Mouse (Mus musculus) T-helper 1 cell (primary cell): Measurements from ENCODE around the gene 2410004P03Rik.
"Not testable (repeated sequence)": the region's sequence is repeated elsewhere in the genome, so short reads cannot be mapped to it uniquely, and the experiment has no call there.

Source experiments
- in situ Hi-C: fragments of 300-600 bp; cut with MboI, MseI; formaldehyde crosslinking; loops from one replicate; pipeline ENCODE4 v1.15.1; 2025; ENCODE audit warnings: high pct_unique_total_duplicates

The 2410004P03Rik gene

GRCm38 (mm10) chr12:17022145-17022544 lies 10.6 kb upstream of the 2410004P03Rik start:
- in situ Hi-C loops = no loop called here

GRCm38 (mm10) chr12:17021125-17021524 lies 9.6 kb upstream of the 2410004P03Rik start:
- in situ Hi-C loops = not testable (repeated sequence)

DNA sequence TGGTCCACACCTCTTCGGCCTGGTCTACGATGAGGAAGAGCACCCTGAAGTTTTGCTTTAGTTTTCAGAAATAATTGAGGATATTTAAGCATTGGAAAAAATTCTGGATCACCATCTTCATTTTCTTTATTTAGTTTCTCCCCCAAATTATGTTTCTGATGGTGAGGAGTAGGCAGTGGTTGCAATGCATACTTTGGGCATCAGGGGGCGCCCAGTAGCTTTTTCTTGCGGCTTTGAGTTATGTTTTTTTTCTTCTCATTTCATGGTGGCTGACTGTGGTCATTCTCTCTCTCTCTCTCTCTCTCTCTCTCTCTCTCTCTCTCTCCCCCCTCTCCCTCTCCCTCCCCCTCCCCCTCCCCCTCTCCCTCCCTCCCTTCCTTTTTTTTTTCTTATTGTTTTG lies 6.9 kb upstream of the 2410004P03Rik start:
- in situ Hi-C loops = no loop called here

DNA sequence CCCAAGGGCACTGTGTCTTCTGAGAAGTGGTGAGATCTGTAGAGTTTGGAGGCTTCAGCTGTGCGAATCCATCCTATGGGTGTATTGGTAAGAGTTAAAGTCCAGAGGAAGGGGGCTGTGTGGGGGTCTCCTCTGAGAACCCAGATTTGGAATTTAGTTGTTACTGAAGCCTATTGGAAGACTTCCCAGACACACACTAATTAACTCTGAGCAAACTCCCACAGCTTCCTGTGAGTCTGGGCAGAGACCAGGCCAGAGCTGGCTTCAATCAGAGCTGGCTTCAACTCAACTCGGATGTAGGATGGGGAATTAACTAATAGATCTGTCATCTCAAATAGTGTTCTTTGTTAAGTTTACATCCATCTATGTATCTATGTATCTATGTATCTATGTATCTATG lies 4.2 kb upstream of the 2410004P03Rik start:
- in situ Hi-C loops = no loop called here

GRCm38 (mm10) chr12:17012067-17012899 lies 756 bp upstream of the 2410004P03Rik start:
- in situ Hi-C loops = no loop called here

DNA sequence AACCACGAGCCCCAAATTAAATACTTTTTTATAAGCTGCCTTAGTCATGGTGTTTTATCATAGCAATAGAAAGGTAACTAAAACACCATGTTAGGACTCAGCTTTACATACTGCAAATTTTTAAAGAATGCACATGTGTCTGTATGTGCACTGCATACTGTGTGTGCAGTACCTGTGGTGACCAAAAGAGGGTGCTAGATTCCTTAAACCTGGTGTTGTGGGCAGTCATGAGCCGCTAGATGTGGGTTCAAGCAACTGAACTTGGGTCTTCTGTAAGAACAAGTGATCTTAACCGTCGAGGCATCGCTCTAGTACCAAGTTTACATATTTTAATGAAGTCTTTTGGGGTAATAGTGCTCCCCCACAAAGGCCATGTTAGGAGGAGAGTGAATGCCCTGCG lies 2.1 kb downstream of the 2410004P03Rik start:
- in situ Hi-C loops = loop anchor here (5.0 kb wide), 1 partner anchor 207 kb away; the partner anchor contains the start of gene Greb1

DNA sequence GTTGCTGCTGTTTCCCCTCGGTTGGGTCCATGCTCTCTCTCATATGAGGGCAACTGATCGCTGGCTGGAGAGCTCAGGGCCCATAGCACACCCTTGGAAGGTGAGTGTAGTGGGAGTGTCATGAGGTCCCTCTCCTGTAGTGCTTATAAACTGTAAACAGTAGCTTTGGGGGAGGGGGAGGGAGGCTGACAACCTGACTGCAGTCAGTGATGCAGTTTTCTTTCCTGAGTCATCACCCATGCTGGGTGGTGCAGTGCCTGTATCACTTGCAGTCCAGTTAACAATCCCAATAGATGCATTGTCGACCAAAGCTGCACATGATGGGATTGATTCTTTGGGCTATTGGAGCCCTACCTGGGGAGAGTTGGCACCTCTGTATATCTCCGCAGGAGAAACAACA lies 10.3 kb downstream of the 2410004P03Rik start:
- in situ Hi-C loops = no loop called here

DNA sequence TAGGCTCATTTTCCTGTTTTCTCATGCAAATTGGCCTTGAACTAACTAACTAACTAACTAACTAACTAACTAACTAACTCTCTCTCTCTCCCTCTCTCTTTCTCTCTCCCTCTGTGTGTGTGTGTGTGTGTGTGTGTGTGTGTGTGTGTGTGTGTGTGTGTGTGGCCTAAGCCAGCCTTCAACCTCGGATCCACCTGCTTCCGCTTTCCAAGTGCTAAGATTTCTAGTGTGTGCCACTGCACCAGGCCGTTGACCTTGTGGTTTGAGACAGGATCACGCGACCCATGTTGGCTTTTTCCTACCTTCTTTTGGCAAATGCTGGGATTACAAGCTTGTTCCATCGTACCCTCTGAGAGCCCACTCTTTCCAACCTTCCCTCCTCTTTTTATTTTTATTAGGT lies 10.9 kb downstream of the 2410004P03Rik start:
- in situ Hi-C loops = no loop called here

DNA sequence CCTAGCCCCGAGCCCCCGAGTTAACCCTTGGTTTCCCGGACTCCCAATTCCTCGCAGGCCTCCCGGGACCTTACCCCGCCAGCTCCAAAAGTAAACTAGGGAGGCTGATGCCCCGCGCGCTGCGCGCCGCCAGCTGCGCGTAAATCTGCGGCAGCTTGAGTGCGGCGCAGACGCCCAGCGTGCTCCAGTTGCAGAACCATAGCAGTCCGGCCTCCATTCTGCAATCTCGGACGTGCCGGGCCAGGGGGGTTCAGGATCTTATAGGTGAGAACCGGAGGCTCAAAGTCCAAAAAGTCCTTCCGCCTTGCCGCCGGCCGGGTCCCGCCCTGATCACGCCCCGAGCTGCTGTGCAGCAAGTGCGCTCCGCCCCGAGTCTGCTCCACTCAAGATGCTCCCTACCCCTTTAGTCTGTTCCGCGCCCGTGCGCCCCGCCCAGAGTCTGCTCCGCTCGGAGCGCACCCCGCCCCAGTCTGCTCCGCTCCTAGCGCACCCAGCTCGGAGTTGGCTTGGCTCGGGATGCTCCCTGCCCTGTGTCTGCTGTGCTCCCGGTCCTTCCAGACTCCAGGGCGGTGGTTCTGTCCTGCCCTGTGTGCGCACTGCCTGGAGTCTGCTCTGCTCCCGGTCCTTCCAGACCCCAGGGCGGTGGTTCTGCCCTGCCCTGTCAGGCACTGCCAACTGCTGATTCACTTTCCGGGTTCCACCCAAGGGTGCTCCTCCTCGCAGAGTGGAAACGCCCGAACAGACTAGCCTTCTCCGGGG lies 11.6 kb downstream of the 2410004P03Rik start, which contains the start of gene Pqlc3:
Pqlc3 (minus strand) TSS at position 670 of the 759 bp plus-strand sequence.
- in situ Hi-C loops = no loop called here

DNA sequence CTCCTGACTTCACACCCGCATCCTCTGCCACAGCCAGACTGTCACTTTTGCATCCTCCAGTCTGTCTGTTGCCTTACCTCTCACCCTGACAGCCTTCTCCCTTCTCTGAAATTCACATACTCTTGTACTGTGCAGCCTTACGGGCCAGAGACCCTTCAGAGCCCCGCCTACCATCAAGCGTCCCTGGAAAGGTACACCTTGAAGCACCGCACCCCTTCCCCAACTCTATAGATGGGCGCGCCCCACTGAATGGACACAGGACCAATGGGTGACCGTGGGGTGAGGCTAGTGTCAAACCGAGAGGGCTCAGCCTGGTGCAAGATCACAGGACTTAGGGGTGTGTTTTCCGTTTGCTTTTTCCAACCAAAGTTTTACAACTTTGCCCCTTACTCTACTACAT lies 12.4 kb downstream of the 2410004P03Rik start:
- in situ Hi-C loops = no loop called here

GRCm38 (mm10) chr12:16996886-16997462 lies 14.6 kb downstream of the 2410004P03Rik start:
- in situ Hi-C loops = no loop called here

- in situ Hi-C loops = no loop called here
Observed at GRCm38 (mm10) chr12:16996281-16996680, 15.2 kb downstream of the 2410004P03Rik start.

DNA sequence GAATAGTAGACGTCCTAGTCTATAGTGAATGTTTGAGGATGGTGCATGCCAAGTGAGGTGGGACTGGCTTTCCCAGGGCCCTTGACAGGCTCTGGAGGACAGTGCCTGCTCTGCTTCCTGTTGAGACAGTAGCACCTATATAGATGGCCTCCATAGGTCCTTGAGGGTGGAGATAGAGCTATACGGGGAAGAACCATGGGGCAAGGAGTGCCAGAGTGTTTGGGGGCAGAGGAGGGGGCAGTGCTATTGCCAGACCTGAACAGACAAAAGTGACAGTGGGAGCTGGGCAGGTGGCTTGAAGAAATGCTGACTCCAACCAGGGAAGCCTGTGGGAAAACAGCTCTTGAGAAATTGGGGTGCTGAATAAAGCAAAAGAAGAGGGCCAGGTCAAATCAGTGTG lies 17.2 kb downstream of the 2410004P03Rik start:
- in situ Hi-C loops = no loop called here

GRCm38 (mm10) chr12:16992355-16992754 lies 19.2 kb downstream of the 2410004P03Rik start:
- in situ Hi-C loops = no loop called here

GRCm38 (mm10) chr12:16991376-16991775 lies 20.2 kb downstream of the 2410004P03Rik start:
- in situ Hi-C loops = no loop called here

DNA sequence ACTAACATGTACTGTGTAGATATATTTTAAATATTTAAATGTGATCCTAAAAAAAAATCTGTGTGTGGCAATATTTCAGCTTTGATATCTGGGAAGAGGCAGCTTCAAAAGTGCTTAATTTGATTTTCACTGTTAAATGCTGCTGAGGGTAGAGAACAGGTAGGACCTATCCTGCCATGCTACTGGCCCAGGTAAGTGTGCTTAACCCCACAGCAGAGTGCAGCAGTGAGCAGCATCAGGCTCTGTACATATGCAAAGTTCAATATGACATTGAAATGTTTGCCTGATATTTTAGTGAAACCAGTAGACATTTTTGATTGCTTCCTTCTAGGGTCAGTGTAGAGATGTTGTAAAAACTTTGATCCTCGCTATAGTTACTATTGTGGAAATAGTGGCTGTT lies 25.7 kb downstream of the 2410004P03Rik start:
- in situ Hi-C loops = no loop called here

- in situ Hi-C loops = no loop called here
Observed at GRCm38 (mm10) chr12:16977120-16977519, 34.4 kb downstream of the 2410004P03Rik start.

DNA sequence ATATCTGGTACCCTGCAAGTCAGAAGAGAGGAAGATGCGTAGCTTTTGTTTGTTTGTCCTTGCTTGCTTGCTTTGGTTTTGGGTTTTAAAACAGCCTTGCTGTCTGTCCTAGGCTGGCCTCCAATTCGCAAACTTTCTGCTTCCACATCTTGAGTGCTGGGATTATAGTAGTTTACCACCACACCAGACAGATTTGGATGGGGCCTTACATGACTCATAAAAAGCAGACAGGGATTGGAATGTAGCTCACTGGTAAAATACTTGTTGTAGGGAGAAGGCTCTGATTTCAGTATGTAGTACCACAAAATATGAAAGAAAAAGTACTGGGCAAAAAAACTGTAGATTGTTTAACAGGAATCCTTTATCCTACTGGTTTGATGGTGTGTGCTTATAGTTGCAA lies 44.7 kb downstream of the 2410004P03Rik start:
- in situ Hi-C loops = no loop called here

- in situ Hi-C loops = no loop called here
Observed at GRCm38 (mm10) chr12:16963354-16963753, 48.2 kb downstream of the 2410004P03Rik start.

- in situ Hi-C loops = no loop called here
Observed at GRCm38 (mm10) chr12:16958851-16959250, 52.7 kb downstream of the 2410004P03Rik start.
